Mouse (Mus musculus) ovary, postnatal 36 days (tissue): ENCODE results near the gene Fam83d.
A peak's percentile ranks its signal among the peaks of the same experiment; 100 is the strongest.

Experiments
- DNase-seq: peaks from one replicate; pipeline ENCODE4 v3.0.0; 2022; ENCODE audit warnings: low spot score, mixed read lengths

Gene Fam83d

GRCm38 (mm10) chr2:158745049-158745482 is 22.8 kb upstream of the Fam83d start:
- no peak for DNase-seq

DNA sequence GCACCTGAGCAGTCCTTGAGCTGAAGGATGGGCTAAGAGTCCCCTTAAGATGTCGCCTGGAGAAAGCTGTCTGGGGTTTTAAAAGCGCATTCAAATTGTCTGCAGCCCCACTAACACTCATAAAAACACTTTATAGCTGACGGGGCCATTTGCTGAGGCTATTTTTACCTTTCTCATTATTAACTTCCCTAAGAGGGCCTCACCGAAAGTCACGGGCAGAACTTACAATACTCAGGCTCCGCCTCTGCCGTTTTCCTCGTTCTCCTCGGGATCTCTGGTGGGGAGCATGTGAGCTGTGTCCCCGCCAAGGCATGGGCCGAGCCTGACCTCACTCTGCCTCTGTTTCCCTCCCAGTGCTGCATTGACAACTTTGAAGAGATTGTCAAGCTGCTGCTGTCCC is 21.7 kb upstream of the Fam83d start:
- DNase-seq, result no peak

DNA sequence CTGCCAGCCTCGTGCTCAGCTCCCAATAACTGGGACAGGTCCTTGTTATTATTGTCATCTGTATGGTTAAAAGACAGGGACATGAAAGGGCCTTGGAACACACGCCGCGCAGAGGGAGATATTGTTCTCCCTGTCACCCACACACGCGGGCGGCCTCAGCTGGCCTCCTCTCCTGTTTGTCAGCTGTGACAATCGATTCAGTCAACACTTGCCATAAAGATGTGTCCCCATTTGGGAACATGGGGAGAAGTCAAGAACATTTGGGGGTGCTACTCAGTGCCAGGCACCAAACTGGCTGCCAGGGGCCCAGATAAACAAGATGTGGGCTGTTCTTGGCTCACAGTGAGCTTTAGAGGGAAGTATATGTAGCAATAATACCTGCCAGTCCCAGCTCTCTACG is 18.5 kb upstream of the Fam83d start:
- DNase-seq, result no peak

DNA sequence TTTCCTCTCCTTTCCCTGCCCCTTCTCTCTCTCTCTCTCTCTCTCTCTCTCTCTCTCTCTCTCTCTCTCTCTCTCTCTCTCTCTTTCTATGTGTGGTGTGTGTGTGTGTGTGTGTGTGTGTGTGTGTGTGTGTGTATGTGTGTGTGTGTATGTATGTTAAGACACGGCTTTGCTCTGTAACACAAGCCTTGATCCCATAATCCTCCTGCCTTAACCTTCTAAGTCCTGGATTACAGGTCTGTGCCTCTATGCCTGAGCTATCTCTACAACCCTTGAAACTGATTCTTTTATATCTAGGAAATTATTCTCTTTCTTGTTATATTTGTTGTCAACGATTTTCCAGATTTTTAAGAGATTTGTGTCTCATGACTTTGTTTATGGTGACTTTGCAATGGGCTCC is 7.7 kb upstream of the Fam83d start:
- no peak for DNase-seq

GRCm38 (mm10) chr2:158762339-158762738 is 5.6 kb upstream of the Fam83d start:
- no peak for DNase-seq

DNA sequence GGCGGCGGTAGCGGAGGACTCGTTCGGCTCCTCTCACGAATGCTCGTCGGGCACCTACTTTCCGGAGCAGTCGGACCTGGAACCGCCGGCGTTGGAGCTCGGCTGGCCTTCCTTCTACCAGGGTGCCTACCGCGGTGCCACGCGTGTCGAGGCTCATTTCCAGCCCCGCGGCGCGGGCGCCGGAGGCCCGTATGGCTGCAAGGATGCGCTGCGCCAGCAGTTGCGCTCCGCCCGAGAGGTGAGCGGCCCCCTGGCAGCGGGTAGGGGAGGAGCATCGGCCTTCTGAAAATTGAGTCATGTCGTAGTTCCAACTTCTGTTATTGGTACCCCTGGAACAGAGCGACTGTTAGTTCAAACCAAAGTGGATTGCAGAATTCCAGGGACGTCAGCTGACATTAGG is 457 bp downstream of the Fam83d start:
- DNase-seq, result peak; percentile 52

GRCm38 (mm10) chr2:158768771-158769170 is 878 bp downstream of the Fam83d start:
- no peak for DNase-seq

DNA sequence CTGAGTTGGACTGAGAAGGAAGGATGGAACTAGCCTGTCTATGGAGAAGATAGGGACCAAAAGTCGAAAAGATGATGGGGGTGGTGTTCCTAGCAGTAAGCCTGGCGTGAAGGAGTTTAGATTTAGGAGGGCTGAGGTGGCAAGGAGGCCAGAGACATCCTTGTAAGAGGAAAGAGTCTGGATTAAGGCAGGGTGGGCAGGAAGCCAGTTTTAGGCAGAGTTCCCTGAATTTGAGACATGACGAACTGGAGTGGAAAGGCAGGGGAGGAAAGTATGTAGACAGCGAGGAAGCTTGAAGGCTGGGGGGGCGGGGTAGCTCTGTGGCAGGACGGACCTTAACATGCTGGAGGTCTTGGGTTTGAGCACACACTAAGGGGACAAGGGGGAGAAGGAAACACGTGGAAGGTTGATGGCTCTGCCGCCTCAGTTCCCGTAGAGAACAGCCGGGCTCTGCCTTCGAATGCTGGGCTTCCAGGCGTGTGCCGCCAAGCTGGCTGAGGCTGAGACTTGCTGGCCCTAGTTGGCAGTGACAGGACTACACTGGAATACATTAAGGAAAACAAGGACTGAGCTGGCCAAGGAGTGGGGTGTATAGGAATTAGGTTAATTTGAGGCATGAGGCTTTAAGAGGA is 2.3 kb downstream of the Fam83d start:
- DNase-seq, result no peak

- no peak for DNase-seq
Observed at GRCm38 (mm10) chr2:158771066-158771763, 3.3 kb downstream of the Fam83d start.

GRCm38 (mm10) chr2:158772808-158773207 is 4.9 kb downstream of the Fam83d start:
- no peak for DNase-seq

- peak; percentile 26 for DNase-seq
Observed at GRCm38 (mm10) chr2:158774886-158775285, 7.0 kb downstream of the Fam83d start.

GRCm38 (mm10) chr2:158776716-158777115 is 8.8 kb downstream of the Fam83d start:
- DNase-seq, result no peak

- peak; percentile 17 for DNase-seq
Observed at GRCm38 (mm10) chr2:158777490-158777889, 9.6 kb downstream of the Fam83d start.

DNA sequence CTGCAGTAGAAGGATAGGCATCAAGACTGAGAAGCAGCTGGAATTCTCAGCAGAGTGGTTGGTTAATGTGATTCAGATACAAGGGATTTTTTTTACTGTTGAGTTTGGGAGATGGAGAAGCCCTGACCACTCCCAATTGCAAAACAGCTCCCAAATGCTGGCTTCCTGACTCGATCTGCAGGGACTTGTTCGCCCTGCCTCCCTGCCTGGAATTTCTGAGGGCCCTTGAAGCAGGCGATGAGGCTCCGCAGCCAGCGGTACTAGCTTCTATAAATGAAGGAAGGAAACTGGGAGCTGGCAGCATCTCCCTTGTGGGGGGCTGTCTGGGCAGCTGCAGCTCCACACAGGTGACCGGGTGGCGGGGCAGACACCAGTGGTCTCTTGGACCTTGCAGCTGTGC is 10.5 kb downstream of the Fam83d start:
- DNase-seq, result peak; percentile 19

DNA sequence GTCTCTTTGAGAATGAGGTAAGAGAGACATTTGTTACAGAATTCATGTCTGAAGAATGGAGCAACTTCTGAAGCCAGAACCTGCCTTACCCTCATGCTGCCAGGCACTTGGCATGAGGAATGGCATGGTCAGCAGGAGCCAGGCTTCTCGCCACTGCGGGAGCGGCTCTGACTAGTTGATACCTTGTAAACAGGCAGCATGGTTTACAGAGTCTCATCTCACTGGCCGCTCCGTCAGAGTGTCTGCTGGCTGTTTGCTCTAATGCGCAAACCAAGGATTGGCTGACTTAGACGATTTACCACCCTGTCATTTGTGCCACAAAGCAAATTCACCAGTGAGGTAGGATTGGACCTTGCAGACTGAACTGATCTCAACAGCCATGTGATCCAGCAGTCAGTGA is 13.2 kb downstream of the Fam83d start:
- DNase-seq, result no peak

GRCm38 (mm10) chr2:158786927-158787795 is 19.3 kb downstream of the Fam83d start:
- DNase-seq, result no peak

GRCm38 (mm10) chr2:158794494-158795004 is 26.7 kb downstream of the Fam83d start, which contains the start of gene Dhx35:
TSS of gene Dhx35 (plus strand) at chr2:158794807.
- DNase-seq, result peak; percentile 92

DNA sequence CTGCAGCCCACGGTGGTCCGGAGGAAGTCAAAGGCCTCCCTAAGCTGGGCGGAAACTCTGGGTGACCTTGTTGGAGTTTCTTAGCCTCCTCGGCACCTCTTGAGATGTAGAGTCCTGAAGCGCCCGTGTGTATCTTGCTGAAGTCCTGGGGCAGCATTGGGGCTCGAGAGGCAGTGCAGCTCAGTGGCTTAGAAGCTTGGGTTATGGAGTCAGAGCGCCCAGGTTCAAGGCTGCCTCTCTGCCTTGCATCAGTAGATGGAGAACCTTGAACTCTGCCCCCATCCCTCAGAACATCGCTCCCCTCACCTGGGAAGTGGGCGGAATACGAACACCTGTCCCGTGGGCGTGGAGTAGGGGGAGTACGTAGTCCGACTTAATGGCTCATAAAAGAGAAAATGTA is 27.1 kb downstream of the Fam83d start:
- no peak for DNase-seq

DNA sequence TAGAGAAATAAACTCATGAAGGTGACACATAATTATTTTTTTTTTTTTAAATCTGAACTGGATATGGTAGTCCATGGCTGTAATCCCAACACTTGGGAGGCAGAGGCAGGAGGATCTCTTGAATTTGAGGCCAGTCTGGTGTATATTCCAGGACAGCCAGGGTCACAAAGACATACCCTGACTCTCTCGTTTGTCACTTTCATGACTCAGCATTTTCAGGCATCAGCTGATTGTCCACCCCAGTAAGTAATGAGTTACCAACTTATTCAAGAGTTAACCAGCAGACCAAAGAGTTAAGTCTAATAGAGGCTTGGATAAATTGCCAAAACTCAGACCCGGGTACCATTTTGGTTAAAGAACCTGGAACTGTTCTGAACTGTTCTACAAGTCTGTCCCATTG is 28.0 kb downstream of the Fam83d start:
- DNase-seq, result no peak

DNA sequence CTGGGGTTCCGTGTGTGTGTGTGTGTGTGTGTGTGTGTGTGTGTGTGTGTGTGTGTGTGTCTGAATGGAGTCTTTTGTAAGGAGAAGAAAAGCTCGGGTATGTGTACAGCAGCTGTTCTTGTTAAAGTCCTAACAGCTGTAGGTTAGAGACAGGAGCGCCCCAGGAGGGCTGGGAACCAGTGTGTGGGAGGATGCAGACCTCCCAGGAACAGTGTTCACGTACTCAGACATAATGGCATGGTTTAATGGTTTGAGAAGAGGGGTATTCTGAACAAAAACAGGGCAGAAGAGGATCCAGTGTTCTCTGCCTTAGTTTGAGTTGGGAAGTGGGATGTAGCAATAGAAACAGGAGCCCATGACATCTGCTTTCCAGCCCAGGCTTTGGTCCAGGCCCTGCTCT is 31.4 kb downstream of the Fam83d start:
- DNase-seq, result no peak

DNA sequence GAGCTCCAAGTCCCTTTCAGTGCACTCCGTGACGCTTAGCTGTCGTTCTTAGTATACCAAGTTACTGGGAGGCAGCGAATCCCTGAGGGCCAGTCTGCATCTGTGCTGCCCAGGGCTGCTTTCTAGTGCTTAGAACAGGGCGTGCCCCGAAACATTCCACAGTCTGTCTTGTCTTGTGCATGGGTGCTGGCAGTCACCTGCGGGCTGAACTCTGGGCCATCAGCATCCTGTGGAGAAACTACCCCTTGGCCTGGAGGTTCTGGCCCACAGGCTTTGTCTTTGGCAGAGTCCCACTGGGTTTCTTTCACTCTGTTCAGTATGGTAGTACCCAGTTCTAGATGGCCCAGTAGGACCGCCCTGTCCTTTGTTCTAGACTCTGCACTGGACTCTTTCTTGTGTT is 32.9 kb downstream of the Fam83d start:
- DNase-seq, result no peak

GRCm38 (mm10) chr2:158803575-158803974 is 35.7 kb downstream of the Fam83d start:
- no peak for DNase-seq

- no peak for DNase-seq
Observed at GRCm38 (mm10) chr2:158815686-158816085, 47.8 kb downstream of the Fam83d start.
